Mouse (Mus musculus) heart, postnatal 36 days (tissue): ENCODE data around the gene Ostc. TPM values are rescaled to one million over a fixed set of nuclear protein-coding genes. Genes with fewer than 3 reads are reported as not detected.

Experiments
- DNase-seq, 2 experiments: peaks; one replicate each; pipeline ENCODE4 v3.0.0; 2021 to 2022
- intact Hi-C: fragments of 180-260 bp; cut with DNase I; formaldehyde crosslinking; loops from one replicate; pipeline ENCODE4 v1.15.1; 2025
- total RNA-seq, 2 experiments: library from RNA; stranded (reverse); gene quantifications; 2 replicates each; pipeline ENCODE4 v1.2.3; 2021

Gene Ostc
- total RNA-seq: 10 to 100 TPM; 48.4 to 53.1 TPM

- DNase-seq: peak; percentile 92 to 93
- intact Hi-C loops: loop anchor here (5.0 to 10.0 kb wide), 3 partner anchors 804 to 877 kb away; partner anchors contain the start of genes Casp6, Gar1 and Pla2g12a
Observed at GRCm38 (mm10) chr3:130708967-130709924, at the start of gene Ostc. Ostc (minus strand) TSS chr3:130709444.

GRCm38 (mm10) chr3:130758157-130758841 lies 49.1 kb upstream of the Ostc start:
- intact Hi-C loops: no loop called here
- no peak for DNase-seq

- DNase-seq: no peak
- intact Hi-C loops: no loop called here
Observed at GRCm38 (mm10) chr3:130757117-130757852, 48.0 kb upstream of the Ostc start.

- no peak for DNase-seq
- intact Hi-C loops: no loop called here
Observed at GRCm38 (mm10) chr3:130749206-130749605, 40.0 kb upstream of the Ostc start.

GRCm38 (mm10) chr3:130746673-130747619 lies 37.7 kb upstream of the Ostc start:
- intact Hi-C loops: no loop called here
- no peak for DNase-seq

GRCm38 (mm10) chr3:130737652-130738361 lies 28.6 kb upstream of the Ostc start:
- no peak for DNase-seq
- intact Hi-C loops: no loop called here

GRCm38 (mm10) chr3:130736758-130737157 lies 27.5 kb upstream of the Ostc start:
- intact Hi-C loops: no loop called here

GRCm38 (mm10) chr3:130730189-130730653 lies 21.0 kb upstream of the Ostc start, which contains the start of gene Rpl34:
Rpl34 (minus strand) TSS chr3:130730398.
- intact Hi-C loops: loop anchor here (5.0 kb wide), 1 partner anchor 898 kb away; the partner anchor contains the start of gene Gar1
- peak; percentile 92 to 94 for DNase-seq

More at GRCm38 (mm10) chr3:130736758-130737157, 27.5 kb upstream of the Ostc start:
- no peak for DNase-seq

- intact Hi-C loops: loop anchor here (1.0 to 10.0 kb wide), 3 partner anchors 13 to 897 kb away; partner anchors contain the start of genes Gar1 and Papss1
- peak in 1 of 2 experiments; percentile 9 for DNase-seq
Observed at GRCm38 (mm10) chr3:130729472-130730188, 20.4 kb upstream of the Ostc start.

GRCm38 (mm10) chr3:130727676-130728075 lies 18.4 kb upstream of the Ostc start:
- DNase-seq: no peak
- intact Hi-C loops: loop anchor here (10.0 kb wide), 1 partner anchor 837 kb away; the partner anchor contains the start of gene Papss1

GRCm38 (mm10) chr3:130727036-130727435 lies 17.8 kb upstream of the Ostc start:
- intact Hi-C loops: loop anchor here (10.0 kb wide), 1 partner anchor 838 kb away; the partner anchor contains the start of gene Papss1

GRCm38 (mm10) chr3:130725718-130726117 lies 16.5 kb upstream of the Ostc start:
- no peak for DNase-seq

More at GRCm38 (mm10) chr3:130727036-130727435, 17.8 kb upstream of the Ostc start:
- DNase-seq: no peak

GRCm38 (mm10) chr3:130722733-130723478 lies 13.7 kb upstream of the Ostc start:
- intact Hi-C loops: loop anchor here (10.0 kb wide), 1 partner anchor 842 kb away; the partner anchor contains the start of gene Papss1
- DNase-seq: no peak

More at GRCm38 (mm10) chr3:130725718-130726117, 16.5 kb upstream of the Ostc start:
- intact Hi-C loops: loop anchor here (10.0 kb wide), 1 partner anchor 839 kb away; the partner anchor contains the start of gene Papss1

- DNase-seq: no peak
- intact Hi-C loops: loop anchor here (10.0 kb wide), 1 partner anchor 845 kb away; the partner anchor contains the start of gene Papss1
Observed at GRCm38 (mm10) chr3:130720225-130720624, 11.0 kb upstream of the Ostc start.

- DNase-seq: no peak
- intact Hi-C loops: no loop called here
Observed at GRCm38 (mm10) chr3:130718871-130719270, 9.6 kb upstream of the Ostc start.

GRCm38 (mm10) chr3:130716555-130716954 lies 7.3 kb upstream of the Ostc start:
- no peak for DNase-seq

More at GRCm38 (mm10) chr3:130716555-130716954, 7.3 kb upstream of the Ostc start:
- intact Hi-C loops: loop anchor here (1.0 kb wide), 1 partner anchor 13 kb away; no protein-coding TSS in a partner anchor
